Mouse (Mus musculus): ENCODE measurements around the gene Ano6. TPM values are rescaled to one million over a fixed set of nuclear protein-coding genes. Genes with fewer than 3 reads are reported as not detected.

Ano6 gene
- polyA plus RNA-seq, 1 experiment from 2014 or later = 34.9 TPM

GRCm38 (mm10) chr15:95875898-95876297 is 85.3 kb downstream of the Ano6 start:
- Histone ChIP-seq H3K36me3 (no peaks in the 10 kb centered on the region), H3K27ac (no peak overlapping the region), H3K9ac (no peak overlapping the region), H3K27me3 (replicated peaks) (no peaks in the 10 kb centered on the region), H3K4me3 (no peak overlapping the region), H3K9me3 (no peaks in the 10 kb centered on the region), H3K4me1 (peaks cover 7% of the 10 kb centered on the region), H3K4me2 (replicated peaks) (no peak overlapping the region)
- no peak for ATAC-seq (ENCODE audit: low FRiP score, low read depth)
- 96% methylated on average over 10 of the region's 10 CpGs for WGBS

- Histone ChIP-seq H3K36me3 (no peaks in the 10 kb centered on the region), H3K4me1 (peaks cover 8% of the 10 kb centered on the region), H3K9me3 (no peaks in the 10 kb centered on the region), H3K27me3 (replicated peaks) (no peaks in the 10 kb centered on the region), H3K9ac (no peak overlapping the region), H3K27ac (no peak overlapping the region), H3K4me3 (no peak overlapping the region), H3K4me2 (replicated peaks) (no peak overlapping the region)
- WGBS = 41% methylated on average over 10 of the region's 10 CpGs
- no peak for ATAC-seq (ENCODE audit: low FRiP score, low read depth)
Observed at GRCm38 (mm10) chr15:95880616-95881151, 90.0 kb downstream of the Ano6 start.

GRCm38 (mm10) chr15:95882436-95882835 is 91.8 kb downstream of the Ano6 start:
- no peak overlapping the region for H3K4me2 ChIP-seq (replicated peaks)
- ATAC-seq (ENCODE audit: low FRiP score, low read depth) = no peak
- 89% methylated on average over 4 of the region's 4 CpGs for WGBS
- H3K4me3 ChIP-seq = no peak overlapping the region
- H3K27ac ChIP-seq = no peak overlapping the region
- no peaks in the 10 kb centered on the region for H3K9me3 ChIP-seq
- no peak overlapping the region for H3K9ac ChIP-seq
- no peaks in the 10 kb centered on the region for H3K36me3 ChIP-seq
- H3K4me1 ChIP-seq = peaks cover 11% of the 10 kb centered on the region
- H3K27me3 ChIP-seq (replicated peaks) = no peaks in the 10 kb centered on the region

- H3K4me3 ChIP-seq = no peak overlapping the region
- peaks cover 11% of the 10 kb centered on the region for H3K4me1 ChIP-seq
- H3K27me3 ChIP-seq (replicated peaks) = no peaks in the 10 kb centered on the region
- H3K9me3 ChIP-seq = no peaks in the 10 kb centered on the region
- ATAC-seq (ENCODE audit: low FRiP score, low read depth) = no peak
- H3K4me2 ChIP-seq (replicated peaks) = no peak overlapping the region
- H3K27ac ChIP-seq = no peak overlapping the region
- no peaks in the 10 kb centered on the region for H3K36me3 ChIP-seq
- no peak overlapping the region for H3K9ac ChIP-seq
- 72% methylated on average over 6 of the region's 6 CpGs for WGBS
Observed at GRCm38 (mm10) chr15:95883559-95883958, 92.9 kb downstream of the Ano6 start.

GRCm38 (mm10) chr15:95884658-95885620 is 94.3 kb downstream of the Ano6 start:
- H3K4me1 ChIP-seq = peaks cover 11% of the 10 kb centered on the region
- no peak overlapping the region for H3K27ac ChIP-seq
- 87% methylated on average over 10 of the region's 10 CpGs for WGBS
- 0 out of 2 replicates have a peak, but pooled peaks cover 3% of the 10 kb centered on the region for H3K9me3 ChIP-seq
- no peaks in the 10 kb centered on the region for H3K27me3 ChIP-seq (replicated peaks)
- no peak for ATAC-seq (ENCODE audit: low FRiP score, low read depth)
- H3K4me2 ChIP-seq (replicated peaks) = no peak overlapping the region
- H3K36me3 ChIP-seq = no peaks in the 10 kb centered on the region
- no peak overlapping the region for H3K4me3 ChIP-seq
- no peak overlapping the region for H3K9ac ChIP-seq

GRCm38 (mm10) chr15:95885953-95886820 is 95.5 kb downstream of the Ano6 start:
- Histone ChIP-seq H3K4me1 (peaks cover 3% of the 10 kb centered on the region; the same call in 1 of the 2 replicates), H3K27ac (no peak overlapping the region), H3K36me3 (no peaks in the 10 kb centered on the region), H3K9me3 (0 out of 2 replicates have a peak, but pooled peaks cover 3% of the 10 kb centered on the region), H3K4me2 (replicated peaks) (no peak overlapping the region), H3K27me3 (replicated peaks) (no peaks in the 10 kb centered on the region), H3K4me3 (no peak overlapping the region), H3K9ac (no peak overlapping the region)
- WGBS = 77% methylated on average over 18 of the region's 18 CpGs
- ATAC-seq (ENCODE audit: low FRiP score, low read depth) = no peak

GRCm38 (mm10) chr15:95887365-95887764 is 96.7 kb downstream of the Ano6 start:
- Histone ChIP-seq H3K27me3 (replicated peaks) (no peaks in the 10 kb centered on the region), H3K9me3 (0 out of 2 replicates have a peak, but pooled peaks cover 3% of the 10 kb centered on the region), H3K36me3 (no peaks in the 10 kb centered on the region), H3K4me1 (peaks cover 3% of the 10 kb centered on the region; the same call in 1 of the 2 replicates), H3K27ac (no peak overlapping the region), H3K4me3 (no peak overlapping the region), H3K9ac (no peak overlapping the region), H3K4me2 (replicated peaks) (no peak overlapping the region)
- ATAC-seq (ENCODE audit: low FRiP score, low read depth) = no peak
- WGBS = 50% methylated on average over 5 of the region's 5 CpGs

- Histone ChIP-seq H3K4me1 (peaks cover 3% of the 10 kb centered on the region; the same call in 1 of the 2 replicates), H3K9me3 (0 out of 2 replicates have a peak, but pooled peaks cover 3% of the 10 kb centered on the region), H3K4me2 (replicated peaks) (no peak overlapping the region), H3K4me3 (no peak overlapping the region), H3K9ac (no peak overlapping the region), H3K27me3 (replicated peaks) (no peaks in the 10 kb centered on the region), H3K36me3 (no peaks in the 10 kb centered on the region), H3K27ac (no peak overlapping the region)
- ATAC-seq (ENCODE audit: low FRiP score, low read depth) = no peak
- 88% methylated on average over 5 of the region's 5 CpGs for WGBS
Observed at GRCm38 (mm10) chr15:95888556-95888955, 97.9 kb downstream of the Ano6 start.

GRCm38 (mm10) chr15:95890368-95890767 is 99.7 kb downstream of the Ano6 start:
- Histone ChIP-seq H3K27ac (no peak overlapping the region), H3K9me3 (0 out of 2 replicates have a peak, but pooled peaks cover 3% of the 10 kb centered on the region), H3K9ac (no peak overlapping the region), H3K27me3 (replicated peaks) (no peaks in the 10 kb centered on the region), H3K4me2 (replicated peaks) (no peak overlapping the region), H3K36me3 (peaks cover 7% of the 10 kb centered on the region), H3K4me1 (peaks cover 3% of the 10 kb centered on the region; the same call in 1 of the 2 replicates), H3K4me3 (no peak overlapping the region)
- no peak for ATAC-seq (ENCODE audit: low FRiP score, low read depth)
- 95% methylated on average over 5 of the region's 5 CpGs for WGBS

GRCm38 (mm10) chr15:95892171-95892570 is 101.5 kb downstream of the Ano6 start:
- Histone ChIP-seq H3K36me3 (peaks cover 9% of the 10 kb centered on the region), H3K4me1 (peaks cover 2% of the 10 kb centered on the region; the same call in 1 of the 2 replicates), H3K9me3 (0 out of 2 replicates have a peak, but pooled peaks cover 3% of the 10 kb centered on the region), H3K9ac (no peak overlapping the region), H3K4me2 (replicated peaks) (no peak overlapping the region), H3K4me3 (no peak overlapping the region), H3K27ac (no peak overlapping the region), H3K27me3 (replicated peaks) (no peaks in the 10 kb centered on the region)
- WGBS = 93% methylated on average over 4 of the region's 4 CpGs
- ATAC-seq (ENCODE audit: low FRiP score, low read depth) = no peak

GRCm38 (mm10) chr15:95892929-95893328 is 102.3 kb downstream of the Ano6 start:
- 0 out of 2 replicates have a peak, but pooled peaks cover 3% of the 10 kb centered on the region for H3K9me3 ChIP-seq
- ATAC-seq (ENCODE audit: low FRiP score, low read depth) = no peak
- no peak overlapping the region for H3K4me2 ChIP-seq (replicated peaks)
- no peaks in the 10 kb centered on the region for H3K4me1 ChIP-seq
- H3K36me3 ChIP-seq = peaks cover 9% of the 10 kb centered on the region
- H3K27me3 ChIP-seq (replicated peaks) = no peaks in the 10 kb centered on the region
- no peak overlapping the region for H3K9ac ChIP-seq
- H3K4me3 ChIP-seq = no peak overlapping the region
- no peak overlapping the region for H3K27ac ChIP-seq
- WGBS = 80% methylated on average over 10 of the region's 10 CpGs
